Mouse (Mus musculus): ENCODE results near the gene Pak1.

DNA sequence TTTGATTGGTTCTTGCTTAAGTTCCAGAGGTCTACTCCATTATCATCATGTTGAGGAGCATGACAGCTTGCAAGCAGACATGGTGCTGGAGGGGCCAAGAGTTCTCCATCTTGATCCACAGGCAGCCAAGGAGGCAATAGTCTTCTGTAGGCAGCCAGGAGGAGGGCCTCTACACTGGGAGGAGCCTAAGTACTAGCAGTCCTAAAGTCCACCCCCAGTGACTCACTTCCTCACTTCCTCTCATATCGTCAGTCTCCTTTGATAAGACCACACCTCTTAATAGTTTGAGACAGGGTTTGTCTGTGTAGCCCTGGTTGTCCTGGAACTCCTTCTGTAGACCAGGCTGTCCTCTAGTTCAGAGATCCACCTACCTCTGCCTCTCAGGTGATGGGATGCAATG lies 7.5 kb upstream of the Pak1 start:
- TF ChIP-seq FLI1 (IDR thresholded peaks at IDR 0.05; ENCODE audit: low read length) = no peak
- TF ChIP-seq GATA1 (IDR thresholded peaks at IDR 0.05; ENCODE audit: borderline replicate concordance, low read length) = no peak
